Mouse (Mus musculus) colon, adult 2 months (tissue): ENCODE results near the gene Frat1. TPM values are rescaled to one million over a fixed set of nuclear protein-coding genes. Genes with fewer than 3 reads are reported as not detected.

Experiments used
- polyA plus RNA-seq: library from polyadenylated mRNA; depleted of rRNA; stranded (reverse); fragments of >200 nt; gene quantifications from 2 replicates; pipeline ENCODE4 v1.2.3, GENCODE M21; 2012; rRNA removed

Gene Frat1
- 20.9 and 21.1 TPM in 2 replicates for polyA plus RNA-seq

GRCm38 (mm10) chr19:41829381-41830105 is at the start of gene Frat1:
Frat1 (plus strand) TSS chr19:41829970.

GRCm38 (mm10) chr19:41801742-41802369 is 27.9 kb upstream of the Frat1 start, which contains the start of gene Arhgap19:
Arhgap19 (minus strand) TSS chr19:41802047.

GRCm38 (mm10) chr19:41847992-41848851 is 18.5 kb downstream of the Frat1 start, which contains the start of gene Frat2:
Frat2 (minus strand) TSS chr19:41848132.

Other genes with a start within 250 kb of the Frat1 start
- gene Gm340, start 247.6 kb upstream of the Frat1 start, polyA plus RNA-seq = 0.67 and 1.3 TPM in 2 replicates
- gene Slit1, start 86.3 kb upstream of the Frat1 start, polyA plus RNA-seq = 0.91 and 0.92 TPM in 2 replicates
- gene Arhgap19, start 27.9 kb upstream of the Frat1 start, polyA plus RNA-seq = 1.3 and 1.4 TPM in 2 replicates
- 55.7 and 56.1 TPM in 2 replicates for gene Frat2, start 18.2 kb downstream of the Frat1 start, polyA plus RNA-seq
- 4.1 and 5.0 TPM in 2 replicates for gene Rrp12, start 66.2 kb downstream of the Frat1 start, polyA plus RNA-seq
- 261 and 284 TPM in 2 replicates for gene Pgam1, start 82.0 kb downstream of the Frat1 start, polyA plus RNA-seq
- 7.6 and 9.4 TPM in 2 replicates for gene Exosc1, start 103.5 kb downstream of the Frat1 start, polyA plus RNA-seq
- 66.0 and 96.7 TPM in 2 replicates for gene Zdhhc16, start 103.5 kb downstream of the Frat1 start, polyA plus RNA-seq
- 45.4 and 48.2 TPM in 2 replicates for gene Mms19, start 151.2 kb downstream of the Frat1 start, polyA plus RNA-seq
- gene Ubtd1, start 151.8 kb downstream of the Frat1 start, polyA plus RNA-seq = 19.7 and 20.1 TPM in 2 replicates
- gene Ankrd2, start 206.0 kb downstream of the Frat1 start, polyA plus RNA-seq = 0.17 and 0.21 TPM in 2 replicates
- 6.0 and 7.8 TPM in 2 replicates for gene Hoga1, start 215.6 kb downstream of the Frat1 start, polyA plus RNA-seq
- gene 4933411K16Rik, start 222.3 kb downstream of the Frat1 start, polyA plus RNA-seq = 0.23 and 0.31 TPM in 2 replicates